Mouse (Mus musculus) heart, postnatal 4 days (tissue): ENCODE results near the gene Usp37. TPM values are rescaled to one million over a fixed set of nuclear protein-coding genes. Genes with fewer than 3 reads are reported as not detected.
A peak's percentile ranks its signal among the peaks of the same experiment; 100 is the strongest.
"Not testable (repeated sequence)": the region's sequence is repeated elsewhere in the genome, so short reads cannot be mapped to it uniquely, and the experiment has no call there.

Source experiments
- DNase-seq: peaks from one replicate; pipeline ENCODE4 v3.0.0; 2021
- total RNA-seq, 2 experiments: library from RNA; stranded (reverse); gene quantifications; 2 replicates each; pipeline ENCODE4 v1.2.3; 2021

The Usp37 gene
- total RNA-seq, 2 experiments from 2014 or later, result 22.2 to 26.0 TPM

GRCm38 (mm10) chr1:74397268-74397918, 146.7 kb downstream of the Usp37 start:
- DNase-seq, result peak; percentile 99

DNA sequence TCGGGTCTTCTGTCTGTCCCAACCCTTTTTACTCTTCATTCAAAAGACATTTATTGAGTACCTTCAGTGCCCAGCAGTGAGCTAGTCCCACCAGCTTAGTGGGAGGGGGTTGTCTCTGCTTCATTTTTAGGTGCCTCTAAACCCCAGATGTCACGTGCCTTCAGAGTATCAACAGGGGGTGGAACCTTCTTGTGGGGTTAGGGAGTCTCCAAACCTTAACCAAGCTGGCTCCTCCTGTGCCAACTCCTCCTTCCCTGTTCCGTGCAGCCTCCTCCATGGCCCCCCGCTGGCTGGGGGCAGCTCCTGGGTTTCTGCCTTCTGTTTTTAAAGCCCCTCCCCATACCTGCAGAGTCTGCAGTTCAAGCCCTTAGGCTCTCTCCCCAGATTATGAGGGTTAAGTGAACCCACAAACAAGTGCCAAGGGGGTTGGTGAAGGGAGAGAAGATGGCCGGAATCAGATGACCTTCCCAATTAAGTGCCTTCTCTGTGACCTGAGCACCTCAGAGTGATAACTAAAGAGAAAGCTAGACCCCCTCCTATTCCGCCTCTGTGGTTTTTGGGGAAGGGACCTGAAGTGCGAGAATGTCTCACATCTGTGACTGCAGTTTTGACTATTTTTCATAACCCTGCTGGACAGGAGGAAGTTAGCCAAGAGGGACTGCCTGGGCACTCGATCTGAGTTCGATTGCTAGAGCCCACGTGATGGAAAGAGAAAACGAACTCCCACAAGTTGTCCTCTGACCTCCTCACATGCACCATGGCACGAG, 147.4 kb downstream of the Usp37 start:
- DNase-seq, result not testable (repeated sequence)

- DNase-seq, result no peak
Measured at GRCm38 (mm10) chr1:74395290-74395689, 148.8 kb downstream of the Usp37 start.

DNA sequence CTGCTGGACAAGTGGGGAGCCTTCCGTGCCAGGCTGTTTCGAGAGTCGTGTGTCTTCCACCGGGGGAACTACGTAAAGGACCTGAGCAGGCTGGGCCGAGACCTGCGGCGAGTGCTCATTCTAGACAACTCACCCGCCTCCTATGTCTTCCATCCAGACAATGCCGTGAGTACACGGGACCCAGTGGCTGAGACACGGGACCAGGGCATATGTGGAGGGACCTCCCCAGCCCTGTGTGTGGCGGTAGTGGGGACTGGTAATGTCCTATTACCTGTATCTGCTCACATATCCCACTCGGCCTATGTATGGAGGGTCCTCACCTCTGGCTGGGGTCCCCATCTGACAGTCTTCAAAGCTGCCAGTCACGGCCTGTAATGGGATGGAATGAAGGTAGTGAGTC, 149.2 kb downstream of the Usp37 start:
- DNase-seq, result no peak

DNA sequence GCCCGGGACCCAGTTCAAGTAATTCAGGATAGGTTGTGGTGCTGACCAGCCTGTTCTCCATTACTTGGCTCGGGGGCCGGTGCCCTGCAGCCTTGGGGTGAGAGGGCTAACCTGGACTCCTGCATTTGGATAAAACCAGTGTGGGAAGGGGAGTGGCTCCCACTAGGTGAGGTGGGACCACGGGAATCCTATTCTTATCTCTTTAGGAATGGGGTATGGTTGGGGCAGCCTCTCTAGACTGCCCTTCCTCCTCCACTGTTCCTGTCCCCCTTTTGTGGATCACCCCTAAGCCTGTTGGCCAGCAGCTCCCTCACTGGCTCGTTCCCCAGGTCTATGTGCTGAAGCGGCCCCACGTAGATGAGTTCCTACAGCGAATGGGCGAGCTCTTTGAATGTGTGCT, 149.8 kb downstream of the Usp37 start:
- no peak for DNase-seq

DNA sequence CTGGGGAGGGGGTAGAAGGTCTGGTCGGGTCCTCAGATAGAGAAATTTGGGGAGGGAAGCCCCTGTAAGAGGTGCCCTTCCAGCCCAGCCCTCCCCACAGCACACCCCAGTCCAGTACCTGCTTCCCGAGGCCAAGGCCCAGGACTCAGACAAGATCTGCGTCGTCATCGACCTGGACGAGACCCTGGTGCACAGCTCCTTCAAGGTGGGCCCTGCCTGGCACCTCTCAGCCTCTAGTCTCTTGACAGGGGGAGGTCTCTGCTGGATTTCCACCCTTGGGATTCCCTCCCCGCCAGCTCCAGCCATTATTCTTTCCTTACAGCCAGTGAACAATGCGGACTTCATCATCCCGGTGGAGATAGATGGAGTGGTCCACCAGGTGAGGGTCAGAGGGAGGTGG, 150.4 kb downstream of the Usp37 start:
- DNase-seq, result no peak

DNA sequence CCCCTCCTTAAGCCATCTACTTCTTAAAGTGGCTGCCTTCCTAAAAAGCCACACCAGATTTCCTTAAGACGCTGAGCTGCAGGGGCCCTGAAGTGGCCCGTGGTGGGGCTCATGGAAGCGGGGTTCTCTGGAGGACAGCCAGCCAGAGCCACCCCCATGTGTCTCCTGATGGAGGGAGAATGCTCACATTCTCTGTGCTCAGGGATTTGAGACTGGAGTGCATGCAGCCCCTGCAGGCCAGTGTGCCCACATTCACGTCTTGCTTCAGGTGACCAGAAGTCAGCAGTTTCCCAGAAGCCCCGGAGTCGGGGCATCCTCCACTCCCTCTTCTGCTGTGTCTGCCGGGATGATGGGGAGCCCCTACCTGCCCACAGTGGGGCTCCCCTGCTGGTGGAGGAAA, 151.1 kb downstream of the Usp37 start:
- peak; percentile 23 for DNase-seq

GRCm38 (mm10) chr1:74392446-74392994, 151.6 kb downstream of the Usp37 start:
- DNase-seq, result peak; percentile 48

- peak; percentile 84 for DNase-seq
Measured at GRCm38 (mm10) chr1:74391844-74392441, 152.1 kb downstream of the Usp37 start.

DNA sequence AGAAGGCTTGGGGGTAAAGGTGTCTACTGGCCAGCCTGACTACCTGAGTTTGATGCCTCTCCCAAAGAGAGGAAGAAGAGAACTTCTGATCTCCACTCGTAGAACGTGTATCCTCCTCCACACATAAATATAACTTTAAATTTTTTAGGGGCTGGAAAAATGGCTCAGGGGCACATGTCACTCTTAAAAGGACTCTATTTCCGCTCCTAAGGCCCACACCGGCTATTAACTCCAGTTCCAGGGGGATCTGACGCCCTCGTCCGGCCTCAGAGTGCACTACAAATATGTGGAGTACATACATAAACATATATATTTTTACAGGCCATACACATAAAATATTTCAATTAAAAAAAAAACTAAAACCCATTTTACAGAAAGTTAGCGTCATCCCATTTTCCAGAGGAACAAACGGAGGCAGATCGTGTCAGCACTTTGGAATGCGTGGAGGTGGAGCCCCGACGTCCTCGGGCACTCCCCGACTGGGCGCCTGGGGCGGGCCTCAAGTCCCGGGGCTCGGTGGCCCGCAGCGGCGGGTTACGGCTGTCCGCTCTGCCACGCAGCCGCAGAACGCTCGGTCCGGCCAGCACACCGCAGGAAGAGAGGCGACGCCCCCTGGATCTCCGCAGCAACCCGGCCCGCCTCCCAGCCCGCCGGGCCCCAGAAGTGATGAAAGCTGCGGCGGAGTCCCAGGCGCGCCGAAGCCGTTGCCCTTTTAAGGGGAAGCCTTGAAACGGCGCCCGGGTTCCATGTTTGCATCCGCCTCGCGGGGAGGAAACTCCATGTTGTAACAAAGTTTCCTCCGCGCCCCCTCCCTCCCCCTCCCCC, 152.9 kb downstream of the Usp37 start, which contains the start of gene Ctdsp1:
Ctdsp1 (plus strand) TSS at position 586 of the 825 bp plus-strand sequence.
- peak; percentile 98 for DNase-seq

DNA sequence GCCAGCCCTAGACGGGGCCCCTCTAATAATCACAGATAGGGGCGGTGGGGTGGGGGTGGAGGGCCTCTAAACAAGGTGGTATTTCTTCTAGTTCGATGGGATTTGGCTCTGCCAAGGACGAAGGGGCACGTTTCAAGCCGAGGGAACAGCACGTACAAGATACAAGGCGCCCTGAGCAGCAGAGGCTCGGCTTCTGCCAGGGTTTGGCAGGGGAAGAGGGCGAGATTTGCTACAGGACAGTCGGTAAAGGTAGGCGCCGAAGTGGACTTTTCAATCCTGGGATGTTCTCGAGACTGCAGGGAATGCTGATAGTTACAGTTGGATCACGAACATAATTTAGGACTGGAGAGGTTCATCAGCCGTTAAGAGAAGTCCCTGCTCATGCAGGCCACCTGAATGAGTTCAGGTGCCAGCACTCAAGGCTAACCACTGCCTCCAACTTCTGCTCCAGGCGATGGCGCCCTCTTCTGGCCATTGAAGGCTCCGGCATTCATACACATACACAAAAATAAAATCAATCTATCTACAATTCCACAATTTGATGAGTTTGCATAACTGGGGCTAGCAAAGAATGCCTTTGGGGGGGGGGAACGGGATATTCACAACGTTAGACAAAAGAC, 153.7 kb downstream of the Usp37 start:
- peak; percentile 80 for DNase-seq

DNA sequence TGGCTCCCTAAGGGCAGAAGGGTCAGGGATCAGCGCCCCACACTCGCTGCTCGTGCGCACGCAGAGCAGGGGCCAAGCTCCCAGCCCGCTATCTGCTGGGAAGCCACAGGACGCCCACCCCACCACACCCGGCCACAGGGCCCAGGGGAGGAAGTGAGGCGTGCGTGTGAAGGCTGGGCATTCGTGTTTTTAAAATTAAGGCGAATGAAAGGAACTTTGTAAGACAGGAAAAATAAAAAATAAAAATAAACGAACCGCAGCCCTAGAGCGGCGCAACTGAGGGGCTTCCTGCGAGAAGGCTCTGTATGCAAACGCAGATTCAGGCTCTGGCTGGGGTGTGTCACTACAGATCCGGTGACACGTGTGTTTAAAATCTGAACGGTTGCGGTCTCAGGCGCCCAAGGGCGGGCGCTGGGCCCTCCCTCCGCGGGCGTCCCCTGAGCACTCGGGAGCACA, 154.2 kb downstream of the Usp37 start:
- DNase-seq, result peak; percentile 62

DNA sequence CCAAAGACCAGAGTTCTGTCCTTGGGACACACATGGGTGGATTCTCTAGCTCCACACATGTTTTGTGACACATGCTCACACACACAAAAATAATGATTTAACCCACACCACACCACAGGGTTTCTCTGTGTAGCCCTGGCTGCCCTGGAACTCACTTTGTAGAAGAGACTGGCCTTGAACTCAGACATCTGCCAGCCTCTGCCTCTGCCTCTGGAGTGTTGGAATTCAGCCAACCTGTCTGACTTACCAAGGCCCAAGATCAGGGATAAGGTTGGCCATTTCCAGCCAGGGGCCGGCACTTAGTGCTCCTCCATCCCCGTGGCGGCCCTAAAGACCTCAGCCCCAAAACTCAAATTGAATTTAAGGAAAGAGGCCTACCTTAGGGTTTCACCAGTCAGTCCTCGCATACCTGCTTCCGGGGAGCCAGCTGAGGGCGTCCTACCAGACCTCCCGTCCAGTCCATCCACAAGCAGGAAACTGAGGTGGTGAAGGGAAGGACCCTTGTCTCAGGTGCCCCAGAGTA, 155.6 kb downstream of the Usp37 start:
- DNase-seq, result no peak

- no peak for DNase-seq
Measured at GRCm38 (mm10) chr1:74387386-74387988, 156.6 kb downstream of the Usp37 start.

- peak; percentile 95 for DNase-seq
Measured at GRCm38 (mm10) chr1:74386714-74387385, 157.2 kb downstream of the Usp37 start.

DNA sequence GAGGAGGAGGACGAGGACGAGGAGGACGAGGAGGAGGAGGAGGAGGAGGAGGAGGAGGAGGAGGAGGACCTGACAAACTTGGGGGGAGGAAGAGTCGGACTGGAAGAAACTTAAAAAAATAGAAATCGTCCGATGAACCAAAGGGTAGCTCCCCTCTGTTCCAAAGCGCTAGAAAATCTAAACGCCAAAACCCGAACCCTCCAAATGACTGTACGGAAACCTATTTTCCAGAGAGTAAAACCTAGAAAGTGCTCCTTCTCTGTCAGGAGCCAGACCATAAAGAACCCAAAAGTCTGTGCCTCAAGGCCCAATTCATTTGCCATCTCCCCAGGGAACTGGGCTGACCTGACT, 157.7 kb downstream of the Usp37 start:
- no peak for DNase-seq

DNA sequence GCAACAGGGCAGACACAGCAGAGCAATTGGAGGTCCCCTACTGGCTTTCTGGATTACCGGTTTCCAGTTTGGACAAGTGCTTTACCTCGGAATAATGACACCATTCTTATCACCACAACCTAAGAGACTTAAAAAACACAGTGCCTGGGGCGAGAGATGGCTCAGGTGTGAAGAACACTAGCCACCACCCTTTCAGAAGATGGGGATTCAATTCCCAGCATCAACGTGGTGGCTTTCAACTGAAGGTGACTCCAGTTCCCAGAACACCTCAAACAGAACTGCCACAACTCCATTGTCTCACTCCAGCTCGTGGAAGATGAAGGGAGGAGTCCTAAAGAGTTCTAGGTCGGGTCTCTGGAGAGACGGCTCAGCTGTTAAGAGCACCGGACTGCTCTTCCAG, 158.6 kb downstream of the Usp37 start:
- DNase-seq, result no peak
